Mouse (Mus musculus) right cerebral cortex, adult 2 months (tissue): ENCODE measurements around the gene Mnd1.

ENCODE experiments used
- DNase-seq, 2 experiments: peaks; one replicate each; pipeline ENCODE4 v3.0.0; 2021 to 2022; ENCODE audit warnings: low spot score in 2 of 2

The Mnd1 gene

DNA sequence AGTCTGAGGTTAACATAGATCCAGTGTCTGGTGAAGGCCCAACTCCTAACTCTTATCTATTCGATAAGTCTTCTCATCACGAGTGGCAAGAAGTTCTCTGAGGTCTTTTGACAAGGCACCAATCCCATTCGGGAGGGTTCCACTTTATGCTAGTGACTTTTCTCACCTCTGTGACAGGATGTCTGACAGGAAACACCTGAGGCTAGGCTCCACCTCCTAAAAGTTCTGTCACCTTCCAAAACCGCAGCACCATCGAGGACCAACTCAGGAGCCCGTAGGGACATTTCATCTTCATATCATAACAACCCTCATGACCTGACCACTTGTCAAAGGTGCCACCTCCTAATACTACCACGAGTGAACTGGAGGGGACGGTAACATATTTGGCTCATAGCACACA is 109.4 kb downstream of the Mnd1 start:
- DNase-seq, result no peak

DNA sequence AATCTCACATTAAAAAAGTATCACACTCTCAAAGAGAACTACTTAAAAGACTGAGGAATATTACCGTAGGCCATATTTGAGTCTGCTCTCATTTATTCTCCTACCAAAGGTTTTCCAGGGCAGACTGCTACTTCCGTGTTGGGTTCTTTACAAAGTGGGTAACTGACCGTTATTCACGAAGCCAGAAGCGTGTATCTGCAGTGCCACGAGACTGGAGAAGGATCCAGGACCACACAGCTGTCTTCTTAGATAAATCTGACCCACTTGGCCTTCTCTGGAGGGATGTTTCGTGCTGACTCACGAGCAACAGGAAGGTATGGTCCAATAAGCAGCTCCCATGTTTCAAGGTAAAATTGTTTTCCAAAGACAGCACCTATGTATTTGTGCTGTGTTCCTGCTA is 113.8 kb downstream of the Mnd1 start:
- no peak for DNase-seq

DNA sequence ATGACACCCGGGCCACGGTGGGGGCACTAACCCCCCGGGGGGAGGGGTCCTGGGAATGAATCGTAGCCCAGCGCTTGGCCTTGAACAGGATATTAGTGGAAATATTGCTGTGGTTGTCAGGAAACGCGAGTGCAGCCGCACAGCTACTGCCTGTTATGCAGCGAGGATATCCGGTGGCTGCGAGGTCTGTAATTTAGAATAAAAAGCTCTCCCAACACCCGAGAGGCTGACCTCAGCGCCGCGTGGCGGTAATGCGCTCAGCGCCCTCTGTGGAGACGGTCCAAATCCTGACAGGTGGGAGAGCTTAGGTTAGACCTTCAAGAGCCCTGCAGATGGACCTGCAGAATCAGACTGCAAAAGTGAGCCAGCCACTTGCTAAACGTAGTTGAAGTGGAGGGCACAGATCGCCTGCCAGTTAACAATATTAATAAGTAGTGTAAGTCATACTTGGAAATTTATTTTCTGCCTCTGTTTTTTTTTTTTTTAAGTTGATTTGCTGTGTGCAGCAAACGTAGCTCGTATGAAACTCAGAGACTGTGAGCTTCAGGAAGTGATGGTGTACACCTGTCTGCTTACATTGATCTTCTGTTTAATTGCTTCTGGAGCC is 115.0 kb downstream of the Mnd1 start:
- peak in 1 of 2 experiments; percentile 31 for DNase-seq

DNA sequence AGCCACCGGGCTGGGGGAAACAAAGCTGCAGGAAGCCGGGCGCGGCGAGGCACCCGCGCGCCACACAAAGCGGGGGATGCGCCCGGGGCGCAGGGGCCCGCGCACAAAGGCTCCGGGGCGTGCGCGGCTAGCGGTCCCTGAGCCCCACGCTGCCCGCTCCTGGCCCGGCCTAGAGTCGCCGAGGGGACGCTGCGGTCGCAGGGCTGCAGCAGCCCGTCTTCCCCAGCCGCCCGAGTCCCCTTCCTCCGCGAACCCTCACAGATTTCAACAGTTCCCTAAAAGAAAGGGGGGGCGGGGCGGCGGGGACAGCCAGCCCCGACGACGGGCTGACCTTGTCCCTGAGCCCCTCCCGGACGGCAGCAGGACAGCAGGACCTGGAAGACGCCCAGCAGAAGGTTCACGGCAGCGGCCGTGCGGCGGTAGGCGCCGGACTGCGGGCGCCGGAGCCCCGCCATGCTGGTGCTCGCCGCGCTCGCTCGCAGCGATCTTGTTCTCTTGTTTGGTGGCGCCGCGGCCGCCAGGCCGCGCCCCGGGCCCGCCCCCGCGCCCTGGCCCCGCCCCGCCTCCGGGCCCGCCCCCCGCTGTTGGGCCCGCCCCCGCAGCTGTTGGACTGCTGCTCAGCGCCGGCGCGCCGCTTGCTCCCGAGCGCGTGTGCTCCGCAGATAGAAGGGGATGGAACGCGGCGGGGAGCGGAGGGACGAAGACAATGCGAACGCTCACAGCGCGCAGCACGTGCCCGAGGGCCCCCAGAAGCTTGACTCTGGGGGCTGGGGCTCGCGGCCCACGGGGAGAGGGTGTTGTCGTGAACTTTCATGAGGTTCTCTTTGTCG is 115.7 kb downstream of the Mnd1 start, which contains the start of gene Tmem131l:
Gene Tmem131l (minus strand): TSS at position 530 of the 830 bp plus-strand sequence.
- DNase-seq, result peak; percentile 56 to 60

DNA sequence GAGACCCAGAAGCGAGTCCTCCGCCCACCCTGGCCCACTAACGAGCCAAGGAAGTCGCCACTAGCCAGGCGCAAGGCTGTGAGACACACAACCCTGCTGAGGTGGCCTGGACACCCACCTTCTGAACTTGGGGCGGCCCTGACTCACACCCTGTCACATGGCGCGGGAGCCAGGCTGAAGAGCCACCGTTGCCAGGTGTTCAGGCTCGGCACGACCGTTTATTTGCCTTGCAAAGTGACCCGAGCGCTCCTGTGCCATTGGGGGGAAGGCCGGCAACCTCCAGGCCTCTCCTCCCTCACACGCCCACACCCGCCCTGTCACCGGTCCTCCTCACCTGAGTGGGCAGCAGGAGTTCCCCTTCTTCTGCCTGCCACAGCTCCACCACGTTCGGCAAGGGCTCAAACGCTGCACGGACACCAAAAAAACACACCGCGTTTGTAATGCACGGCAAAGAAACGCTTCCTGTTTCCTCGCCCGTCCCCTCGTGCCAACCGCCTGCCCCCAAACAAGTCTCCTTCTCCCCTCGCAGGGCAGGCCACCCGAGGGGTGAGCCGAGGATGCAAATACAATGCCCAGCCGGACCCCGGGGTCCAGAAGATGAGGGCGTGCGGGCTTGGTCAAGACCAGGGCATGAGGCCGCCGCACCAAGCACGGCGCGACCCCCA is 116.5 kb downstream of the Mnd1 start:
- DNase-seq, result peak; percentile 22 to 36

DNA sequence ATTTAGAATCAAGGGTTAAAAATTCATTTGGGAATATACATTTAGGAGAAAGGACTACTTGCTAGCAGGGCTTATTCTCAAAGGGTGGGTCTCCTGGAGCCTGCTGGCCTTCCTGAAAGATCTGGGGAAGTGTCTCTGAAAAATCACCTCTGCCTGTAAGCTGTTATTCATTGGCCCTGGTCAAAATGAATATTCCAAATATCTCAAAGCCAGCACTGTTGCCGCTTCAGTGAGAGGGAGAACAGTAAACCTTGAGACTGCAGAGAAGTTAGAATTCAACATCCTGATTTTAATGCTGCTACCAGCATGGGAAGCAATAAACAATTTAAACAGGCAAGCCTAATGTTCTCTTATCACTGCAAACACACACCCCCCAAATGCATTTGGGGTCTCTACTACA is 117.5 kb downstream of the Mnd1 start:
- DNase-seq, result no peak
